Mouse (Mus musculus) R1 (cell line): ENCODE measurements around the gene Zfp536.
"Not testable (repeated sequence)": the region's sequence is repeated elsewhere in the genome, so short reads cannot be mapped to it uniquely, and the experiment has no call there.

Source experiments
- DNase-seq: peaks from one replicate; pipeline ENCODE4 v3.0.0-alpha.2; 2018; ENCODE audit warnings: low read depth, low spot score

Zfp536 gene

GRCm38 (mm10) chr7:37758886-37759285 is 14.6 kb downstream of the Zfp536 start:
- DNase-seq: no peak

GRCm38 (mm10) chr7:37753024-37753423 is 20.4 kb downstream of the Zfp536 start:
- DNase-seq: peak; percentile 13

- no peak for DNase-seq
These were observed 27.2 kb downstream of the Zfp536 start for GRCm38 (mm10) chr7:37746133-37746761.

GRCm38 (mm10) chr7:37743350-37743749 is 30.1 kb downstream of the Zfp536 start:
- DNase-seq: no peak

- DNase-seq: no peak
These were observed 36.2 kb downstream of the Zfp536 start for GRCm38 (mm10) chr7:37737191-37737590.

- DNase-seq: no peak
These were observed 37.1 kb downstream of the Zfp536 start for GRCm38 (mm10) chr7:37736413-37736720.

- DNase-seq: no peak
These were observed 37.6 kb downstream of the Zfp536 start for GRCm38 (mm10) chr7:37735707-37736412.

- DNase-seq: no peak
These were observed 38.3 kb downstream of the Zfp536 start for GRCm38 (mm10) chr7:37735101-37735500.

GRCm38 (mm10) chr7:37734576-37734975 is 38.9 kb downstream of the Zfp536 start:
- DNase-seq: no peak

- DNase-seq: no peak
These were observed 39.4 kb downstream of the Zfp536 start for GRCm38 (mm10) chr7:37733996-37734395.

GRCm38 (mm10) chr7:37732741-37733140 is 40.7 kb downstream of the Zfp536 start:
- no peak for DNase-seq

GRCm38 (mm10) chr7:37727746-37728145 is 45.7 kb downstream of the Zfp536 start:
- DNase-seq: no peak

GRCm38 (mm10) chr7:37724002-37724790 is 49.2 kb downstream of the Zfp536 start:
- no peak for DNase-seq

GRCm38 (mm10) chr7:37723191-37723592 is 50.2 kb downstream of the Zfp536 start:
- DNase-seq: no peak

GRCm38 (mm10) chr7:37721676-37722075 is 51.8 kb downstream of the Zfp536 start:
- DNase-seq: no peak

GRCm38 (mm10) chr7:37718671-37719402 is 54.6 kb downstream of the Zfp536 start:
- DNase-seq: no peak

- no peak for DNase-seq
These were observed 56.4 kb downstream of the Zfp536 start for GRCm38 (mm10) chr7:37717071-37717470.

GRCm38 (mm10) chr7:37716626-37717025 is 56.8 kb downstream of the Zfp536 start:
- no peak for DNase-seq

- no peak for DNase-seq
These were observed 69.0 kb downstream of the Zfp536 start for GRCm38 (mm10) chr7:37704464-37704863.

- not testable (repeated sequence) for DNase-seq
These were observed 76.1 kb downstream of the Zfp536 start for GRCm38 (mm10) chr7:37697378-37697777.

- DNase-seq: peak; percentile 58
These were observed 78.4 kb downstream of the Zfp536 start for GRCm38 (mm10) chr7:37695066-37695465.

- no peak for DNase-seq
These were observed 82.8 kb downstream of the Zfp536 start for GRCm38 (mm10) chr7:37690606-37691005.
